Mouse (Mus musculus) embryonic facial prominence, embryonic 15.5 days (tissue): ENCODE measurements around the gene Gm15130. TPM values are rescaled to one million over a fixed set of nuclear protein-coding genes. Genes with fewer than 3 reads are reported as not detected.

Source experiments
- ATAC-seq: fragments of 200-750 bp; cut with Nextera tagmentation; 2 replicates; pipeline ENCODE4 v1.8.0; 2017; ENCODE audit warnings: low read depth, moderate TSS enrichment; ENCODE audit not compliant: insufficient number of reproducible peaks, low FRiP score, low TSS enrichment
- H3K27ac ChIP-seq: fragments of 300-500 bp; sonication (generic); replicated peaks from 2 replicates; pipeline ENCODE4 v1.5.1; 2015; ENCODE audit warnings: mild to moderate bottlenecking, inconsistent platforms
- H3K27me3 ChIP-seq: fragments of 300-500 bp; sonication (generic); 2 replicates; pipeline ENCODE4 v1.6.1; 2015; ENCODE audit warnings: inconsistent platforms
- H3K36me3 ChIP-seq: fragments of 300-500 bp; sonication (generic); 2 replicates; pipeline ENCODE4 v1.6.1; 2015; ENCODE audit warnings: mild to moderate bottlenecking, inconsistent platforms
- H3K4me1 ChIP-seq: fragments of 300-500 bp; sonication (generic); 2 replicates; pipeline ENCODE4 v1.6.1; 2015; ENCODE audit warnings: inconsistent platforms
- H3K4me2 ChIP-seq: fragments of 300-500 bp; sonication (generic); replicated peaks from 2 replicates; pipeline ENCODE4 v1.6.1; 2015; ENCODE audit warnings: mild to moderate bottlenecking, inconsistent platforms
- H3K4me3 ChIP-seq: fragments of 300-500 bp; sonication (generic); replicated peaks from 2 replicates; pipeline ENCODE4 v1.5.1; 2015; ENCODE audit warnings: mild to moderate bottlenecking, inconsistent platforms
- H3K9ac ChIP-seq: fragments of 300-500 bp; sonication (generic); 2 replicates; pipeline ENCODE4 v1.6.1; 2015; ENCODE audit warnings: inconsistent platforms
- H3K9me3 ChIP-seq: fragments of 300-500 bp; sonication (generic); replicated peaks from 2 replicates; pipeline ENCODE4 v1.6.1; 2016; ENCODE audit warnings: inconsistent platforms
- WGBS: fragments of 180-500 bp; shearing (Covaris S2); methylation state at CpG from one replicate; pipeline ENCODE4 v1.1.7; 2015; 5-methylcytosine and 5-hydroxymethylcytosine counted together
- polyA plus RNA-seq: library from polyadenylated mRNA; unstranded; fragments of >200 nt; fragmentation: Nextera tagmentation; extraction: Ambion mirVana; gene quantifications from 2 replicates; pipeline ENCODE4 v1.2.1, GENCODE M21; 2015

Gm15130 gene
- not detected in 2 replicates for polyA plus RNA-seq

DNA sequence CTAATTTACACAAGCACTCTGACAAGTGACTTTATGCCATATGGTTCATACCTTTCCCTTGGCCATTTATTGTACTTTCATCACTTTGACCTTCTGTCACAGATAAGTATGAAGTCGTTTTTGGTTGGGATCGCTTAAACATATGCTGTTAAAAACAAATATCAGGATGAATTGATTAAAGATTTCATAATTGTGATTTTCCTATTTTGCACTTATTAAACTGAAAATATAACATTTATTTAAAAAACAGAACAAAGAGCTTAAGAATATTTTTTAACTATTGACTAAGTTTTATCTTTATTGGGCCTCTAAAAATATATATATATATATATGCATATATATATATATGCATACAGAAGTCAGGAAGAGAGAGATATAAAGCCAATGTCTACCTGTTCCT, at the start of gene Gm15130:
Gm15130 (minus strand) TSS at position 101 of the 400 bp plus-strand sequence.
- no peak for ATAC-seq
- Histone ChIP-seq H3K4me2 (no peak within 1 kb of the TSS), H3K9me3 (no peaks in the 10 kb centered on the region), H3K27me3 (no peaks in the 10 kb centered on the region), H3K9ac (no peak within 1 kb of the TSS), H3K4me1 (no peaks in the 10 kb centered on the region), H3K4me3 (no peak within 1 kb of the TSS), H3K36me3 (no peaks in the 10 kb centered on the region), H3K27ac (no peak within 1 kb of the TSS)
- WGBS: 75% methylated on average over 2 of the region's 2 CpGs

DNA sequence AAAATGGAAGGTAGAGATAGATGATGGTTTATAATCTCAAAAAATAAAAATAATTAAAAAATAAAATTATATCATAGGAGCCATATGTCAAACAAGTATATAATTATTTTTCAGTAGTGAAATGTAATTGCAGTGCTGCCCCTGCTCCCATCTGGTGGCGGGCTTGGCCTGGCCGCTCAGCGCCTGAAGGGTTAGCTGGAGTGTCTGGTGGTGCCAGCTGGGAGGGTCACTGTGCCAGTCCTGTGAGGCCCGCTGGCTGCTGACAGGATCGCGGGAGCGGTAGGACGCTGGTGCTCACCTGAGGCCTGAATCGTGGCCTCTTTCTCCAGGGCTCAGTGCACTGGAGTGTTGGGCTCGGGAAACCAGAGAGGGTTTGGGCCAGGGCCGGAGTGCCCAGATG, 29.3 kb upstream of the Gm15130 start:
- H3K27me3 ChIP-seq: no peaks in the 10 kb centered on the region
- H3K4me3 ChIP-seq: no peak overlapping the region
- WGBS: 93% methylated on average over 11 of the region's 11 CpGs
- H3K9ac ChIP-seq: no peak overlapping the region
- no peak; the same call in 1 of the 2 replicates for ATAC-seq
- H3K4me2 ChIP-seq: no peak overlapping the region
- no peak overlapping the region for H3K27ac ChIP-seq
- no peaks in the 10 kb centered on the region for H3K36me3 ChIP-seq
- H3K4me1 ChIP-seq: no peaks in the 10 kb centered on the region
- no peaks in the 10 kb centered on the region for H3K9me3 ChIP-seq

- no peak overlapping the region for H3K4me3 ChIP-seq
- WGBS: 38% methylated on average over 5 of the region's 5 CpGs
- H3K9ac ChIP-seq: no peak overlapping the region
- H3K27ac ChIP-seq: no peak overlapping the region
- H3K4me2 ChIP-seq: no peak overlapping the region
- no peaks in the 10 kb centered on the region for H3K9me3 ChIP-seq
- H3K36me3 ChIP-seq: no peaks in the 10 kb centered on the region
- H3K27me3 ChIP-seq: no peaks in the 10 kb centered on the region
- no peaks in the 10 kb centered on the region for H3K4me1 ChIP-seq
- ATAC-seq: no peak
Measured at GRCm38 (mm10) chr2:111135739-111136138, 17.0 kb downstream of the Gm15130 start.

- Histone ChIP-seq H3K4me3 (no peak within 1 kb of the TSS), H3K4me1 (no peaks in the 10 kb centered on the region), H3K9ac (no peak within 1 kb of the TSS), H3K27ac (no peak within 1 kb of the TSS), H3K4me2 (no peak within 1 kb of the TSS), H3K36me3 (no peaks in the 10 kb centered on the region), H3K27me3 (no peaks in the 10 kb centered on the region), H3K9me3 (no peaks in the 10 kb centered on the region)
- ATAC-seq: no peak
Measured at GRCm38 (mm10) chr2:111105882-111106281, 46.9 kb downstream of the Gm15130 start, which contains the start of gene Gm13941. Gm13941 (minus strand) TSS chr2:111105982.

Other genes with a start within 250 kb of the Gm15130 start
- gene Ano3, start 202.0 kb downstream of the Gm15130 start, polyA plus RNA-seq: 0.17 and 0.20 TPM in 2 replicates
- not detected in 2 replicates for gene Gm13941, start 47.0 kb downstream of the Gm15130 start, polyA plus RNA-seq
- 0.12 TPM in 1 of 2 replicates, not detected in the other for gene 4930430A15Rik, start 76.7 kb upstream of the Gm15130 start, polyA plus RNA-seq
- not detected in 2 replicates for gene Olfr1275, start 82.3 kb upstream of the Gm15130 start, polyA plus RNA-seq
- not detected in 2 replicates for gene Olfr1276, start 101.6 kb upstream of the Gm15130 start, polyA plus RNA-seq
- gene Olfr1277, start 121.2 kb upstream of the Gm15130 start, polyA plus RNA-seq: not detected in 2 replicates
- gene Olfr1278, start 137.2 kb upstream of the Gm15130 start, polyA plus RNA-seq: not detected in 2 replicates
- not detected in 2 replicates for gene Olfr1279, start 147.7 kb upstream of the Gm15130 start, polyA plus RNA-seq
- not detected in 2 replicates for gene Olfr1280, start 161.1 kb upstream of the Gm15130 start, polyA plus RNA-seq
- gene Olfr1281, start 173.6 kb upstream of the Gm15130 start, polyA plus RNA-seq: not detected in 2 replicates
- gene Olfr1282, start 183.1 kb upstream of the Gm15130 start, polyA plus RNA-seq: not detected in 2 replicates
- gene Olfr1283, start 213.9 kb upstream of the Gm15130 start, polyA plus RNA-seq: not detected in 2 replicates
- not detected in 2 replicates for gene Olfr1284, start 222.6 kb upstream of the Gm15130 start, polyA plus RNA-seq